ENCODE assay signal across 17 mouse cellular contexts in genomic region chr12:94332351-94332750, GRCm38 (mm10).
"Had no signal": no experiment of that assay in that cellular context is flagged by ENCODE, and none has a peak within 500 bp of the region (broad histone marks: within the 10 kb centered on the region; RNA-seq: fewer than 3 reads in every experiment).

No protein-coding gene starts in this region.

- H3K9me3 ChIP-seq: liver, embryonic 13.5 days; midbrain, embryonic 12.5 days; neural tube, embryonic 13.5 days; stomach, embryonic 15.5 days had no signal

- H3K4me2 ChIP-seq: liver, embryonic 13.5 days; midbrain, embryonic 12.5 days; neural tube, embryonic 13.5 days; stomach, embryonic 15.5 days had no signal

- H3K27ac ChIP-seq: left cerebral cortex, adult 2 months; liver, embryonic 13.5 days; midbrain, embryonic 12.5 days; neural tube, embryonic 13.5 days; stomach, embryonic 15.5 days had no signal

- DNase-seq: kidney, postnatal 36 days; layer of hippocampus, postnatal 36 days; liver, embryonic 13.5 days; lung, adult 2 months; lung, postnatal 14 days; lung, postnatal 4 days; retina, postnatal 1 day; right cerebral cortex, postnatal 25 days; spleen, adult 18-20 months; thymus, postnatal 25 days had no signal

- H3K36me3 ChIP-seq: liver, embryonic 13.5 days; midbrain, embryonic 12.5 days; neural tube, embryonic 13.5 days; stomach, embryonic 15.5 days had no signal

- H3K27me3 ChIP-seq: liver, embryonic 13.5 days; midbrain, embryonic 12.5 days; neural tube, embryonic 13.5 days; stomach, embryonic 15.5 days had no signal

- H3K4me3 ChIP-seq: left cerebral cortex, adult 2 months; liver, embryonic 13.5 days; midbrain, embryonic 12.5 days; myocyte; neural tube, embryonic 13.5 days; stomach, embryonic 15.5 days had no signal

- H3K4me1 ChIP-seq: liver, embryonic 13.5 days; midbrain, embryonic 12.5 days; neural tube, embryonic 13.5 days; stomach, embryonic 15.5 days had no signal

- ATAC-seq: intestine, postnatal 0 days; midbrain, embryonic 16.5 days had no signal

- H3K9ac ChIP-seq: liver, embryonic 13.5 days; midbrain, embryonic 12.5 days; neural tube, embryonic 13.5 days; stomach, embryonic 15.5 days had no signal
